Mouse (Mus musculus): ENCODE results near the gene Cfap45.

GRCm38 (mm10) chr1:172593321-172593720 is 72.7 kb downstream of the Cfap45 start:
- no peak for TF ChIP-seq CTCF (conservative IDR thresholded peaks at IDR 0.05; ENCODE audit: insufficient read depth, insufficient read length, low read depth, low read length)
- TF ChIP-seq POLR2A (IDR thresholded peaks at IDR 0.05; ENCODE audit: low read depth, low read length): no peak

Data from kidney, adult 2 months (tissue).